Mouse (Mus musculus) thymus, adult 2 months (tissue): ENCODE data around the gene Gm20716.

ENCODE experiments used
- CTCF ChIP-seq: fragments of 200-500 bp; IDR thresholded peaks from 2 replicates; pipeline ENCODE4 v1.5.1; 2012; ENCODE audit warnings: mild to moderate bottlenecking, control low read depth, low read length, moderate library complexity, borderline replicate concordance; ENCODE audit not compliant: control insufficient read depth, poor library complexity, insufficient read depth; ENCODE audit errors: extremely low read depth
- POLR2A ChIP-seq: fragments of 200-500 bp; IDR thresholded peaks from 2 replicates; pipeline ENCODE4 v1.6.1; 2012; ENCODE audit warnings: mild to moderate bottlenecking, low read length, control low read depth, moderate library complexity; ENCODE audit not compliant: control insufficient read depth, poor library complexity, insufficient read depth; ENCODE audit errors: extremely low read depth

GRCm38 (mm10) chr2:168243278-168243677 lies 13.1 kb upstream of the Gm20716 start:
- TF ChIP-seq POLR2A (no peak), CTCF (no peak)
